11 mouse cellular contexts compared by ENCODE assay signal in the genomic region with DNA sequence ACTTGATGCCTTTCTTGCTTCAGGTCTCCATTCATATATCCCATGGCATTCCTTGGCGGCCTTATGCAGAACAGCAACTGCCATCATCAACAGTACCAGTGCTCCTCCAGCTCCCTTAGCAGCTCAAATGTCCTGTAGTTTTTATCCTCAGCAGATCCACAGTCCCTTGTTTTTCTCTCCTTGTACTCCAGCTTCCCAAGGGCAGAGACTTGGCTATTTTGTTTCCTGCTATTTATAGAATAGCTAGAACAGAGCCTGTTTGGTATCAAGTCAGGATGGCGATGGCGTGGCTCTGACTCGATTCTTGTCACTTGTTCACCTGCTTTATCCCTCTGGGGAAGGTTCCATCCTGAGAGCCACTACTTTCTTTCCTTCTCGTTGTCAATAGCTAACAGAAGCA.
"Had no signal": no experiment of that assay in that cellular context is flagged by ENCODE, and none has a peak within 500 bp of the region (broad histone marks: within the 10 kb centered on the region; RNA-seq: fewer than 3 reads in every experiment).

No protein-coding gene starts in this region.

- H3K4me3 ChIP-seq: layer of hippocampus, adult 2 months; limb, embryonic 13.5 days; midbrain, embryonic 13.5 days; stomach, embryonic 15.5 days had no signal

- ATAC-seq: midbrain, embryonic 13.5 days had no signal

- H3K27ac ChIP-seq: kidney, postnatal 0 days; layer of hippocampus, adult 2 months; limb, embryonic 13.5 days; liver, embryonic 14.5 days; midbrain, embryonic 13.5 days; stomach, embryonic 15.5 days had no signal

- H3K4me2 ChIP-seq: limb, embryonic 13.5 days; midbrain, embryonic 13.5 days; stomach, embryonic 15.5 days had no signal

- H3K36me3 ChIP-seq: limb, embryonic 13.5 days; midbrain, embryonic 13.5 days; stomach, embryonic 15.5 days had no signal

- H3K9me3 ChIP-seq: stomach, embryonic 15.5 days had no signal

- DNase-seq: kidney, postnatal 36 days; left cerebral cortex, postnatal 4 days; lung, adult 18-20 months; right cerebral cortex, postnatal 14 days; thymus, postnatal 36 days had no signal

- H3K27me3 ChIP-seq: limb, embryonic 13.5 days; midbrain, embryonic 13.5 days; stomach, embryonic 15.5 days had no signal

- H3K9ac ChIP-seq: limb, embryonic 13.5 days; liver, embryonic 14.5 days; midbrain, embryonic 13.5 days; stomach, embryonic 15.5 days had no signal
